Mouse (Mus musculus) myocyte (in vitro differentiated cells): ENCODE data around the gene Hapln1. TPM values are rescaled to one million over a fixed set of nuclear protein-coding genes. Genes with fewer than 3 reads are reported as not detected.
A peak's percentile ranks its signal among the peaks of the same experiment; 100 is the strongest.

Experiments used
- H3K27me3 ChIP-seq: one replicate; pipeline ENCODE4 v1.6.1; 2011; ENCODE audit not compliant: control insufficient read depth, insufficient read depth, insufficient read length
- H3K36me3 ChIP-seq: one replicate; pipeline ENCODE4 v1.6.1; 2011; ENCODE audit not compliant: control insufficient read depth, insufficient read depth
- H3K4me2 ChIP-seq: one replicate; pipeline ENCODE4 v1.6.1; 2011; ENCODE audit warnings: low read depth, control low read depth
- H3K4me3 ChIP-seq: one replicate; pipeline ENCODE4 v1.5.1; 2011; ENCODE audit warnings: mild to moderate bottlenecking, control low read depth, moderate library complexity
- H3K79me2 ChIP-seq: one replicate; pipeline ENCODE4 v1.6.1; 2011; ENCODE audit not compliant: control insufficient read depth, insufficient read depth
- H3ac ChIP-seq: one replicate; pipeline ENCODE4 v1.6.1; 2011; ENCODE audit not compliant: control insufficient read depth, insufficient read length
- CEBPB ChIP-seq: IDR thresholded peaks from 2 replicates; pipeline ENCODE4 v1.6.1; 2011; ENCODE audit warnings: mild to moderate bottlenecking, moderate library complexity; ENCODE audit not compliant: poor library complexity, insufficient read depth, severe bottlenecking
- E2F4 ChIP-seq: IDR thresholded peaks from one replicate; pipeline ENCODE4 v1.6.1; 2011; ENCODE audit warnings: mild to moderate bottlenecking, control low read depth, moderate library complexity; ENCODE audit not compliant: insufficient read depth
- MAX ChIP-seq: IDR thresholded peaks from one replicate; pipeline ENCODE4 v1.6.1; 2011; ENCODE audit warnings: low read depth, mild to moderate bottlenecking, control low read depth
- MYOD1 ChIP-seq, 3 experiments: IDR thresholded peaks; one replicate each; pipeline ENCODE4 v1.6.1; 2011; ENCODE audit warnings: control low read depth in 2 of 3, low read depth in 2 of 3, mild to moderate bottlenecking in 2 of 3, moderate library complexity in 1 of 3; ENCODE audit not compliant: insufficient read length in 2 of 3, control insufficient read depth in 1 of 3
- MYOG ChIP-seq, 3 experiments: IDR thresholded peaks; one replicate each; pipeline ENCODE4 v1.6.1; 2011; ENCODE audit warnings: control low read depth in 2 of 3, low read depth in 2 of 3, mild to moderate bottlenecking in 2 of 3; ENCODE audit not compliant: insufficient read length in 2 of 3, control insufficient read depth in 1 of 3, insufficient read depth in 1 of 3
- POLR2A ChIP-seq: IDR thresholded peaks from one replicate; pipeline ENCODE4 v1.6.1; 2011; ENCODE audit warnings: low read depth, mild to moderate bottlenecking, control low read depth, moderate library complexity; ENCODE audit not compliant: insufficient read length
- POLR2AphosphoS2 ChIP-seq: IDR thresholded peaks from one replicate; pipeline ENCODE4 v1.6.1; 2011; ENCODE audit warnings: low read depth, control low read depth; ENCODE audit not compliant: insufficient read length
- REST ChIP-seq: IDR thresholded peaks from one replicate; pipeline ENCODE4 v1.6.1; 2011; ENCODE audit warnings: mild to moderate bottlenecking, control low read depth, moderate library complexity; ENCODE audit not compliant: insufficient read depth, insufficient read length
- SRF ChIP-seq: IDR thresholded peaks from one replicate; pipeline ENCODE4 v1.6.1; 2011; ENCODE audit warnings: low read depth; ENCODE audit not compliant: control insufficient read depth, insufficient read length
- TCF12 ChIP-seq: IDR thresholded peaks from one replicate; pipeline ENCODE4 v1.6.1; 2011; ENCODE audit warnings: mild to moderate bottlenecking, control low read depth; ENCODE audit not compliant: poor library complexity, insufficient read depth, severe bottlenecking
- TCF3 ChIP-seq: IDR thresholded peaks from one replicate; pipeline ENCODE4 v1.6.1; 2011; ENCODE audit warnings: low read depth, control low read depth; ENCODE audit not compliant: insufficient read length
- USF1 ChIP-seq: IDR thresholded peaks from one replicate; pipeline ENCODE4 v1.6.1; 2011; ENCODE audit warnings: low read depth, mild to moderate bottlenecking, control low read depth, moderate library complexity
- polyA plus RNA-seq: library from polyadenylated mRNA; unstranded; fragments of >200 nt; fragmentation: generic; extraction: Trizol; gene quantifications from one replicate; pipeline ENCODE4 v1.2.1, GENCODE M21; 2012; ENCODE audit warnings: missing spikeins

Gene Hapln1
- 0.01 TPM for polyA plus RNA-seq

- Histone ChIP-seq H3K4me3 (peak within 1 kb of the TSS; percentile 22), H3K4me2 (peak within 1 kb of the TSS; percentile 64), H3K79me2 (no peaks in the 10 kb centered on the region), H3ac (no peak within 1 kb of the TSS), H3K36me3 (no peaks in the 10 kb centered on the region), H3K27me3 (no peaks in the 10 kb centered on the region)
- no peak for TF ChIP-seq MAX
- no peak for TF ChIP-seq E2F4
- TF ChIP-seq SRF, result no peak
- TF ChIP-seq CEBPB, result no peak
- no peak for TF ChIP-seq REST
- no peak for TF ChIP-seq POLR2AphosphoS2
- TF ChIP-seq MYOG (IDR thresholded peaks at IDR 0.05; ENCODE audit: control insufficient read depth in 1 of 3, insufficient read depth in 1 of 3, insufficient read length in 2 of 3, low read depth in 2 of 3), result no peak
- TF ChIP-seq MYOD1 (IDR thresholded peaks at IDR 0.05; ENCODE audit: control insufficient read depth in 1 of 3, insufficient read length in 2 of 3, low read depth in 2 of 3), result no peak
- no peak for TF ChIP-seq POLR2A
- TF ChIP-seq TCF3, result no peak
- no peak for TF ChIP-seq USF1
- no peak for TF ChIP-seq TCF12
These were observed at the start of gene Hapln1 for GRCm38 (mm10) chr13:89539205-89539886. TSS of gene Hapln1 (plus strand) at chr13:89539796.

- H3K36me3 ChIP-seq, result no peaks in the 10 kb centered on the region
- H3ac ChIP-seq, result no peak overlapping the region
- H3K79me2 ChIP-seq, result no peaks in the 10 kb centered on the region
- H3K4me2 ChIP-seq, result no peak overlapping the region
- TF ChIP-seq SRF (no peak), E2F4 (no peak), TCF3 (no peak), MYOD1 (IDR thresholded peaks at IDR 0.05; ENCODE audit: control insufficient read depth in 1 of 3, insufficient read length in 2 of 3, low read depth in 2 of 3) (no peak), USF1 (no peak)
- no peaks in the 10 kb centered on the region for H3K27me3 ChIP-seq
- no peak overlapping the region for H3K4me3 ChIP-seq
These were observed 46.4 kb upstream of the Hapln1 start for GRCm38 (mm10) chr13:89493169-89493568.

- no peaks in the 10 kb centered on the region for H3K79me2 ChIP-seq
- H3K4me2 ChIP-seq, result no peak overlapping the region
- no peak for TF ChIP-seq CEBPB
- TF ChIP-seq SRF, result no peak
- no peak for TF ChIP-seq MYOG (IDR thresholded peaks at IDR 0.05; ENCODE audit: control insufficient read depth in 1 of 3, insufficient read depth in 1 of 3, insufficient read length in 2 of 3, low read depth in 2 of 3)
- TF ChIP-seq REST, result no peak
- TF ChIP-seq MAX, result no peak
- no peak for TF ChIP-seq POLR2AphosphoS2
- TF ChIP-seq POLR2A, result no peak
- TF ChIP-seq E2F4, result no peak
- TF ChIP-seq TCF12, result no peak
- TF ChIP-seq MYOD1 (IDR thresholded peaks at IDR 0.05; ENCODE audit: control insufficient read depth in 1 of 3, insufficient read length in 2 of 3, low read depth in 2 of 3), result no peak
- no peak for TF ChIP-seq USF1
- TF ChIP-seq TCF3, result no peak
- H3K36me3 ChIP-seq, result no peaks in the 10 kb centered on the region
- no peak overlapping the region for H3ac ChIP-seq
- no peak overlapping the region for H3K4me3 ChIP-seq
- H3K27me3 ChIP-seq, result no peaks in the 10 kb centered on the region
These were observed 45.9 kb upstream of the Hapln1 start for GRCm38 (mm10) chr13:89493678-89494077.

GRCm38 (mm10) chr13:89496569-89496968, 43.0 kb upstream of the Hapln1 start:
- Histone ChIP-seq H3K27me3 (no peaks in the 10 kb centered on the region), H3K4me2 (no peak overlapping the region), H3ac (no peak overlapping the region), H3K36me3 (no peaks in the 10 kb centered on the region), H3K4me3 (no peak overlapping the region), H3K79me2 (no peaks in the 10 kb centered on the region)
- no peak for TF ChIP-seq TCF3
- no peak for TF ChIP-seq MYOD1 (IDR thresholded peaks at IDR 0.05; ENCODE audit: control insufficient read depth in 1 of 3, insufficient read length in 2 of 3, low read depth in 2 of 3)
- TF ChIP-seq MAX, result no peak
- TF ChIP-seq POLR2AphosphoS2, result no peak
- no peak for TF ChIP-seq REST
- TF ChIP-seq POLR2A, result no peak
- no peak for TF ChIP-seq CEBPB
- TF ChIP-seq E2F4, result no peak

GRCm38 (mm10) chr13:89499419-89499818, 40.2 kb upstream of the Hapln1 start:
- no peak overlapping the region for H3ac ChIP-seq
- H3K27me3 ChIP-seq, result no peaks in the 10 kb centered on the region
- H3K4me3 ChIP-seq, result no peak overlapping the region
- no peaks in the 10 kb centered on the region for H3K79me2 ChIP-seq
- no peaks in the 10 kb centered on the region for H3K36me3 ChIP-seq
- TF ChIP-seq E2F4 (no peak), USF1 (no peak), MYOD1 (IDR thresholded peaks at IDR 0.05; ENCODE audit: control insufficient read depth in 1 of 3, insufficient read length in 2 of 3, low read depth in 2 of 3) (no peak), POLR2AphosphoS2 (no peak), REST (no peak), SRF (no peak), CEBPB (no peak), MAX (no peak), POLR2A (no peak)
- H3K4me2 ChIP-seq, result no peak overlapping the region
